Mouse (Mus musculus): Measurements from ENCODE around the gene Arhgap11a. TPM values are rescaled to one million over a fixed set of nuclear protein-coding genes. Genes with fewer than 3 reads are reported as not detected.

Gene Arhgap11a
- polyA plus RNA-seq, 1 experiment = 3.6 TPM

DNA sequence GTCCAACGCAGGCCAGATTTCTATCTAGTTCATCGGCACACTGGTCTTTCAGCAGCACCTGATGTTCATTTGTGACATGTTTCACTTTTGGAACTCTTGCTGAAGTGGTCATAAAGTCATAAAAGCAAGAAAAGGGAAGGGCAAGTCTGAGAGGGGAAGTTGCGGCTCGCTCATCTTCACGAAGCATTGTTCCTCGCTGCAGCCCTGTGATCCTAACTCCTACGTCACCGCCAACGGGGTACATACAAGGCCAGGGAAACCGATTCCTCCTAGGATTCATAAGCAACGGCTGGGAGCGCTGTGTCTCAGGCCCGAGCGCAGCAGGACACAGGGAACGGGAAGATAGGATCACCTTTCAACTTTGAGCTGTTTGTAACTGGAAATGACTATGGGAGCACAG, 28.3 kb downstream of the Arhgap11a start:
- no peaks in the 10 kb centered on the region for H3K27me3 ChIP-seq (replicated peaks)
- peaks cover 32% of the 10 kb centered on the region for H3K36me3 ChIP-seq (replicated peaks; ENCODE audit: low read length)
- TF ChIP-seq GATA1 (IDR thresholded peaks at IDR 0.05; ENCODE audit: borderline replicate concordance, low read length) = no peak
- TF ChIP-seq FLI1 (IDR thresholded peaks at IDR 0.05; ENCODE audit: low read length) = no peak
- no peaks in the 10 kb centered on the region for H3K4me1 ChIP-seq
- H3K9me3 ChIP-seq = no peaks in the 10 kb centered on the region
- H3K4me3 ChIP-seq (replicated peaks) = no peak overlapping the region

DNA sequence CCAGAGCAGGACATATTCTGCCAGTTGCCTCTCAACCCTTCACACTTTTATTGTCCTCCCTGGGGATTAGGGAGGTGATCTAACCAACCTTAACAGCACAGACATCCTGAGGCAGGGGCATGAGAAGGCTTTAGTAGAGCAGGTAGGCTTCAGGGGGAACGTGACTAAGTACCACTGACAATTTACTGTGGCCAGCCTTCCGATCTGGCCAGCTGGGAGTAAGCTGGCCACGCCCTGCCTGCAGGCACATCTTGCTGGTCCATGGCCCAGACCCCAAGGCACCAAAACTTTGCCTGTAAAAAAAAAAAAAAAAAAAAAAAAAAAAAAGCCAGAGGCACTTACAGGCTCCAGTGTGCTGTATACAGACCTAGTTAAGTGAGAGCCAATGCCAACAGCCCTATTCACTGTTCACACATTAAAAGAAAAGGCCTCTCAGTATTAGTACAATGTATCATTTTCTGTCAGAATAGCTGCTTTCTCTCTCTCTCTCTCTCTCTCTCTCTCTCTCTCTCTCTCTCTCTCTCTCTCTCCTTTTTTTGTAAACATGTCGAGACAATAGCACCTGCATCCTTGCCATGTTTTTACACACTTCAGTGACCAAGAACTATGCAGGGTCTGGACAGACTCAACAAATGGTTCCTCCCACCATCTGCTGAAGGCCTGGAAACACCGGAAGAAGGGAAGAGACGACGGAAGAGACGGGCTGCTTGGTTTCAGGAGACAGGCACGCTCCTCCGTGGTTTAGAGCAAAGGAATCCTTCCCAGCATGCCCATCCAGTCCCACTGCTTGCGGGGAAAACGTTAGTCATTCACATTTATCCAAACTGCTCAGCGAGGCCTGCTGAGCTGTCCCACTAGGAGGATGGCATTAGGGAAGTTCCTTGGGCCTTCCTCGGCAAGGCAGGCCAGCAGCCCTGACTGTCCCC, 30.5 kb downstream of the Arhgap11a start:
- TF ChIP-seq FLI1 (IDR thresholded peaks at IDR 0.05; ENCODE audit: low read length) (no peak), GATA1 (IDR thresholded peaks at IDR 0.05; ENCODE audit: borderline replicate concordance, low read length) (no peak)
- no peaks in the 10 kb centered on the region for H3K27me3 ChIP-seq (replicated peaks)
- H3K4me3 ChIP-seq (replicated peaks) = no peak overlapping the region
- no peaks in the 10 kb centered on the region for H3K4me1 ChIP-seq
- H3K9me3 ChIP-seq = no peaks in the 10 kb centered on the region
- H3K36me3 ChIP-seq (replicated peaks; ENCODE audit: low read length) = peaks cover 22% of the 10 kb centered on the region

DNA sequence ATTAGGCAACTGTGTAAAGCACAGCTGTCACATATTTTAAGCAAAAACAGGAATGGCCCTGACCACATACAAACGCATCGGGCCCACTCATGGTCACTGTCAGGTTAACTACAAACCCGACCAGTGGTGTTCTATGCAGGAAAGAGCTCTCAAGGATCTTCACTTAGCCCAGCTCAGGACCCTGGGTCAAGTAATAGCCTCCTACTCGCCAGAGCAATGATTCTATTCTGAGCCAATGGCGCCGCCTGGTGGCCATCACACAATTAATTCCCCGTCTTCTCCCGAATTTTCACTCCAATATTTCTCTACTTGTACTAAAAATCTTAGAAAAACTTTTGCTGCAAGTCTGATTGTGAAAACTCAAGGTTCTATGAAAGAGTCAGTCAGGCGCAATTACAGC, 40.8 kb downstream of the Arhgap11a start:
- TF ChIP-seq GATA1 (IDR thresholded peaks at IDR 0.05; ENCODE audit: borderline replicate concordance, low read length) (no peak), FLI1 (IDR thresholded peaks at IDR 0.05; ENCODE audit: low read length) (no peak)
- H3K9me3 ChIP-seq = no peaks in the 10 kb centered on the region
- peaks cover 3% of the 10 kb centered on the region; the same call in 1 of the 2 replicates for H3K4me1 ChIP-seq
- no peak overlapping the region for H3K4me3 ChIP-seq (replicated peaks)
- H3K27me3 ChIP-seq (replicated peaks) = no peaks in the 10 kb centered on the region
- H3K36me3 ChIP-seq (replicated peaks; ENCODE audit: low read length) = no peaks in the 10 kb centered on the region

DNA sequence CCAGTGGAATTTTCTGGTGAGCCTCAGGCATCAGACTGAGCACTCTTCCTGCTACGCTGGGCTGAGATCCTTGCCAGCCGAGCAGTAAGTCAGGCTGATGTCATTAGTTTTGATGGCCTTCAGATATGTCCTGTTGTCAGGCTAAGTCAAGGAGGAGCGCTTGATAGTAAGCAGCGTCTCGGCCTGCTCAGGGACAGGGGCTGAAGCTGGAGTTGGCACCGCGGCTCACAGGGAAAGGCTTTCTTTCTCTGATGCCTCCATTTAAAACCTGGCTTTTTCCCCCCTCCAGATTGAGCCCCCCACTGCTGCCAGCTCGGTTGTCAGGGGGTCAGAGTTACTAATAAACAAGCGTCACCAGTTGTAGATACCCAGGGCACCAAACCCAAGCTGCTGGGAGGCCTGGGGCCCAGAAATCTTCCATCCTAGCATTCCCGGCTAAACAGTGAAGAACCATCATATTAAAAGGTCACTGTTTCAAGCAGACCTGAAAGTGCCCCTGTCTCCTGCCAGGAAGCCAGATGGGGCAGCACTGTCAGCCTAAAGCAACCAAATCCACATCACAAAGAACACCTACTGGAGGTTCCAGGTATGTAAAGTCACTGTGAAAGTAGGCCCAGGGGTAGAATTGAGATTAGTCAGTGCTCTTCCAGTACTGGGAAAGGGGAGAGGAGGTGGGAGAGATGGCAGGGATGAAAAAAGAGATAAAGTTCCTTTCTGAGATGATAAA, 41.4 kb downstream of the Arhgap11a start:
- H3K27me3 ChIP-seq (replicated peaks) = no peaks in the 10 kb centered on the region
- no peak overlapping the region for H3K4me3 ChIP-seq (replicated peaks)
- no peaks in the 10 kb centered on the region for H3K36me3 ChIP-seq (replicated peaks; ENCODE audit: low read length)
- TF ChIP-seq FLI1 (IDR thresholded peaks at IDR 0.05; ENCODE audit: low read length) (no peak), GATA1 (IDR thresholded peaks at IDR 0.05; ENCODE audit: borderline replicate concordance, low read length) (no peak)
- H3K9me3 ChIP-seq = no peaks in the 10 kb centered on the region
- H3K4me1 ChIP-seq = peaks cover 3% of the 10 kb centered on the region; the same call in 1 of the 2 replicates

DNA sequence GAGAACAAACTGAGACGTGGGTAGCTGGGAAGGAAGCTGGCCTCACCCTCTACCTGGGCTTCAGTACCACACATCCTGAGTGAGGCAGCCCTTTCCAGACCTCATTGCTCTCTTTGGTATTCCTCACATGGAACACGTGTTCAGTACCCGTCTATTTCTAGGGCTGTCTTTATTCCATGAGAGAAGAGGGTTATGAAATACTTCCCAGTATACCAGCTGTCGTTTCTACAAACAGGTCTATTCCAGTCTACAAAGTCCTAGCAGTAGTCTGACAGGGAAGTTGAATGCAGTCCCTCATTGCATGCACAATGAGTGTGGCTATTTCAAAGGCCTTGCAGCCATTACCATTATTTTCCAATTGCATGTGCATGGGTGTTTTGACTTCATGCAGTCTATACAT, 42.7 kb downstream of the Arhgap11a start:
- Histone ChIP-seq H3K27me3 (replicated peaks) (no peaks in the 10 kb centered on the region), H3K9me3 (no peaks in the 10 kb centered on the region), H3K4me1 (peaks cover 3% of the 10 kb centered on the region; the same call in 1 of the 2 replicates), H3K4me3 (replicated peaks) (no peak overlapping the region), H3K36me3 (replicated peaks; ENCODE audit: low read length) (no peaks in the 10 kb centered on the region)
- TF ChIP-seq FLI1 (IDR thresholded peaks at IDR 0.05; ENCODE audit: low read length) = no peak
- TF ChIP-seq GATA1 (IDR thresholded peaks at IDR 0.05; ENCODE audit: borderline replicate concordance, low read length) = no peak

DNA sequence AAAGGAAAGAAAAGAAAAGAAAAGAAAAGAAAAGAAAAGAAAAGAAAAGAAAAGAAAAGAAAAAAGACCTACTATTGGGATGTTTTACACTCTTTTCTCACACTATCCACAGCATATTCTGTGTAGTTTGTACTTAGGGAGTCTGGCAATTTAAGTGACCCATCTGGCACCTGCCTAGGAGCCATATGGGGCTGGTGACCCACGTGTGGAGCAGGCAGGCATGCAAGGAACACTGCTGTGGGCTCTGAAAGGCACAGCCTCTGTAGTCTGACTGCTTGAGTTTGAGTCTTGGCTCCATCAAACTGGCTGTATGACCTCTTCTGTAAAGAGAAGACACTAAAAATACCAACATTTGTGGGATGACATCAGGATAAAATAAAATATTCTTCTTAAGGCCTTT, 44.7 kb downstream of the Arhgap11a start:
- H3K4me1 ChIP-seq = peaks cover 2% of the 10 kb centered on the region; the same call in 1 of the 2 replicates
- no peak overlapping the region for H3K4me3 ChIP-seq (replicated peaks)
- H3K36me3 ChIP-seq (replicated peaks; ENCODE audit: low read length) = no peaks in the 10 kb centered on the region
- no peaks in the 10 kb centered on the region for H3K9me3 ChIP-seq
- H3K27me3 ChIP-seq (replicated peaks) = no peaks in the 10 kb centered on the region
- TF ChIP-seq FLI1 (IDR thresholded peaks at IDR 0.05; ENCODE audit: low read length) (no peak), GATA1 (IDR thresholded peaks at IDR 0.05; ENCODE audit: borderline replicate concordance, low read length) (no peak)

DNA sequence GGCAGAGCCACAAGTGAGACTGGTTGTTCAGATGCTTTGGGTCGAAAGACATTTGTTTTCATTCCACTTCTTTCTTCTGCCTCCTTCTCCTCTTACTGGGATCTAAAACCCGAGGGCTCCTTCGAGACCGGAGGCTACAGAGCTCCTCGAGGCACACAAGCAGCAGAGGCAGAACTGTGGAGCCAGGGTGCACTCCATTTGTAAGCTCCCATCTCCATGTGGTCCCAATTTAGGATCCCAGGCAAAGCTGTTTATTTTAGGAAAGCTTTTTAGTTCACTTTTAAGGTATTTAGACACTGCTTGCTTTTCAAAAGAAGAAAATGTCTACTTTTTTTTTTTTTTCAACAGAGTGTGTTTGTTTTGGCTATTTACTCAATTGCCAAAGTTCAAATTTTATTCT, 47.6 kb downstream of the Arhgap11a start:
- H3K27me3 ChIP-seq (replicated peaks) = no peaks in the 10 kb centered on the region
- TF ChIP-seq FLI1 (IDR thresholded peaks at IDR 0.05; ENCODE audit: low read length) = no peak
- no peak for TF ChIP-seq GATA1 (IDR thresholded peaks at IDR 0.05; ENCODE audit: borderline replicate concordance, low read length)
- no peaks in the 10 kb centered on the region for H3K4me1 ChIP-seq
- no peaks in the 10 kb centered on the region for H3K9me3 ChIP-seq
- H3K36me3 ChIP-seq (replicated peaks; ENCODE audit: low read length) = no peaks in the 10 kb centered on the region
- no peak overlapping the region for H3K4me3 ChIP-seq (replicated peaks)

DNA sequence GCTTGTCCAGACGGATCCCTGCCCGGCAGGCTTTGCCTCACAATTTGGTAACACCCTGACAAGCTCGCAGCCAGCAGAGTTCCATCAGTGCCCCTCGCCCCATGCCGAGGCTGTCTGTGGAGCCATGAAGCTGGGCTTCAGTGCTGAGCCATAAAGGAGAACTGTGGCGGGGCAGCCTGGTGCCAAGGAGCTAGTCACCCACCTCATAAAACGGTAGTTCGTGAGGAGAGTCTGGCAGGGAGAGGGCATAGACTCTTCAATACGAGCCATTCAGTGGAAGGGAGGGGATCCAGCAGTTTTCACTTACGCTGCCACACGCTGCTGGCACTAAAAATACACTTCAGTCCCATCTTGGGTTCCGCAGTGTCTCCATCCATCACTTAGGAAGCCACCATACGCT, 49.9 kb downstream of the Arhgap11a start:
- H3K9me3 ChIP-seq = no peaks in the 10 kb centered on the region
- H3K4me3 ChIP-seq (replicated peaks) = no peak overlapping the region
- TF ChIP-seq FLI1 (IDR thresholded peaks at IDR 0.05; ENCODE audit: low read length) = no peak

DNA sequence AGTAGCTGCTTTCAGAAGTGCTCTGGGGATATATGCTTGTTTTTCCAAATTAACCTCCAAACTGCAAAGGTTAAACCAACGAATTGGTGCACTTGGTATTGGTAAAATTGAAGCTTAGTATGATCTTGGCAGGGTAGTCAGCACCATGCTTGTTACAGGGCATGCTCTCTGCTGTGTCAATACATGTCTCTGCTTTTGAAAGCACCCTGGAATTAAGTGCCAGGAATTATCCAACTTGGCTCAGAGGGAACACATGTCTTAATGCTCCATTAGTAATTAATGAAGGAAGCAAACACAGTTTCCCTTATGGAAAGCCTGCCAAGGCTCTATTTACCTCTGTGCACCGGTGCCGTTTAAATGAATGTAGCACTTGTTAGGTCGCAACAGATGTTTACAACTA, 53.3 kb downstream of the Arhgap11a start:
- TF ChIP-seq GATA1 (IDR thresholded peaks at IDR 0.05; ENCODE audit: borderline replicate concordance, low read length) (no peak), FLI1 (IDR thresholded peaks at IDR 0.05; ENCODE audit: low read length) (no peak)
- no peaks in the 10 kb centered on the region for H3K36me3 ChIP-seq (replicated peaks; ENCODE audit: low read length)
- peaks cover 5% of the 10 kb centered on the region; the same call in 1 of the 2 replicates for H3K4me1 ChIP-seq
- H3K4me3 ChIP-seq (replicated peaks) = no peak overlapping the region
- H3K27me3 ChIP-seq (replicated peaks) = no peaks in the 10 kb centered on the region
- H3K9me3 ChIP-seq = no peaks in the 10 kb centered on the region

More for the DNA sequence above, 49.9 kb downstream of the Arhgap11a start:
- no peaks in the 10 kb centered on the region for H3K4me1 ChIP-seq
- no peaks in the 10 kb centered on the region for H3K36me3 ChIP-seq (replicated peaks; ENCODE audit: low read length)
- no peaks in the 10 kb centered on the region for H3K27me3 ChIP-seq (replicated peaks)

DNA sequence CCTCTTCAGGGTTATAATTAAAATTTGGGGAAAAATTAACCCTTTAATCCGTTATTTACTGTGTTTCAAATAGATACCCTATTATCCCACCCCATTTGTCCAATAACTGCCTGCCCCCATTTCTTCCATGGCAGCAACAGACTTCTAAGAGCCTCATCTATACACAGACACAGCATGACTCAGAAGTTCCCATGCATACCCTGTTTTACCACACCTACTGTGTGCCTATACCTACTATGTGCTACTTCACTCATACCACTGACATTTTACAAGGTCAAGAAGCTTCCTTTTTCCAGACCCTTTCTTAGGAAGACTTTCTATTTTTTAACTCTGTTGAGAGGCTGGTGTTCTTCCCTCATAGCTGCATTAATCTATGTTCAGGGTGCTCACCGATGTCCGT, 54.9 kb downstream of the Arhgap11a start:
- H3K27me3 ChIP-seq (replicated peaks) = no peaks in the 10 kb centered on the region
- no peak for TF ChIP-seq FLI1 (IDR thresholded peaks at IDR 0.05; ENCODE audit: low read length)
- no peak for TF ChIP-seq GATA1 (IDR thresholded peaks at IDR 0.05; ENCODE audit: borderline replicate concordance, low read length)
- no peak overlapping the region for H3K4me3 ChIP-seq (replicated peaks)
- H3K9me3 ChIP-seq = no peaks in the 10 kb centered on the region
- peaks cover 5% of the 10 kb centered on the region; the same call in 1 of the 2 replicates for H3K4me1 ChIP-seq
- H3K36me3 ChIP-seq (replicated peaks; ENCODE audit: low read length) = no peaks in the 10 kb centered on the region

All from megakaryocyte, embryonic 14.5 days (primary cell).